Mouse (Mus musculus): ENCODE data around the gene Txnrd3. TPM values are rescaled to one million over a fixed set of nuclear protein-coding genes. Genes with fewer than 3 reads are reported as not detected.

Gene Txnrd3
- polyA plus RNA-seq (2012; rRNA removed; ENCODE audit: low replicate concordance) = 4.0 and 5.2 TPM in 2 replicates

DNA sequence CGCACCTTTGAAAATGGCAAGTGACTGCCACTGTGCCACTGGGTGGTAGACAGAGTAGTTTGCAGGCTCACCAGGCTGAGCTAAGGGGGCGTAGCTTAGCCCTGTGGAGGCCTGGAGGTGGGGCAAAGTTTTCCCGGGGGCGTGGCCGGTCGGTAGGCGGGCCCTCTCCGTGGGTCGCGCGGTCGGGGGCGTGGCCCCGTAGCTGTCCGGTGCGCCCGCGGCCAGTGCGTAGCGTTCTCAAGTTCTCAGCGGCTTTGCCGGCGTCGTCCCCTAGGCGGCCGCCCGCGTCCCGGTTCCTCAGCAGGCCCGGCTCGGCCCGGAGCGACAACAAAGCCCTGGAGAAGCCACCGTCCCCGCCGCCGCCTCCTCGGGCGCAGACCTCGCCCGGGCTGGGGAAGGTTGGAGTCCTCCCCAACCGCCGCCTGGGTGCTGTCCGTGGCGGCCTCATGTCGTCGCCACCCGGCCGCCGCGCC, at the start of gene Txnrd3:
Gene Txnrd3, plus strand, starts transcription at position 191 of the 473 bp plus-strand sequence.

DNA sequence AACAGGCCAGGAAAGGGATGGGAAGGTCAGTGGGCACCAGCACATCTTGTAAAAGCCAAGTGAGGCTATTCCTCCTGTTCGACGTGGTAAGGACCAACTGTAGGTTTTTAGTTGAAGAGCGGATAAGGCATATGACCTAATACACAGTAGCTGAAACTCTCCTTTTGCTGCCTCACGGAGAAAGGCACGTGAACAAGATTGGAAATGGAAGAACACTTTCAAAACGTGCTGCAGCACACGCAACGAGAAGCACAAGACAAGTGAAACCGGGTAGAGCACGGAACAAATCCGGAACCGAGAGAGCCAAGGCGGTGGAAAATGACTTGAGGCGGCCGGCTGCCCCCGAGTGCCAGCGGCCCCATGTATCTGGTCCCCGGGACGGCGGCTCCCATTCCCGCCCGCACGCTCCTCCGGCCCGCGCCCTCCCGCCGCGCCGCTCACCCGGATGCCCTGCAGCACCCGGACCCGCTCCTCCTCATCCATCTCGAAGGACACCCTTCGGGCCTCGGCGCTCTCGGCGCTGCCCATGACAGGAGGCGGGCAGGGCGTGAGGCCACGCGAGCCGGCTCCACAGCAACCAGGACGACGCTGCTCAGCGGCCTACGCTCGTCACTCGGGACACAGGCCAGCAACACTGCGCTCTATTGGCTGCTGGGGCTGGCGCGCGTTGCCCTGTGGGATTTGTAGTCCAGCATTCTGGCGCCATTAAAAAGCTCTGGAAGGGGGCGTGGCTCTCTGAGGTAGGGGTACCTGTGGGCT, 48.6 kb upstream of the Txnrd3 start, which contains the start of gene Chchd6:
Gene Chchd6, minus strand, starts transcription at position 635 of the 759 bp plus-strand sequence.

GRCm38 (mm10) chr6:89707240-89707639, 63.5 kb downstream of the Txnrd3 start, which contains the start of gene Vmn1r40:
Gene Vmn1r40 (plus strand): TSS chr6:89707540.

Other genes with a start within 250 kb of the Txnrd3 start
- 5.8 and 7.2 TPM in 2 replicates for gene Chchd6, start 48.3 kb upstream of the Txnrd3 start, polyA plus RNA-seq (2012; rRNA removed; ENCODE audit: low replicate concordance)
- not detected in 2 replicates for gene Vmn1r40, start 63.6 kb downstream of the Txnrd3 start, polyA plus RNA-seq (2012; rRNA removed; ENCODE audit: low replicate concordance)
- not detected in 2 replicates for gene Vmn1r41, start 96.8 kb downstream of the Txnrd3 start, polyA plus RNA-seq (2012; rRNA removed; ENCODE audit: low replicate concordance)
- not detected in 2 replicates for gene Vmn1r42, start 232.4 kb downstream of the Txnrd3 start, polyA plus RNA-seq (2012; rRNA removed; ENCODE audit: low replicate concordance)
- gene Vmn1r43, start 232.4 kb downstream of the Txnrd3 start, polyA plus RNA-seq (2012; rRNA removed; ENCODE audit: low replicate concordance) = not detected in 2 replicates
- gene Vmn1r44, start 239.7 kb downstream of the Txnrd3 start, polyA plus RNA-seq (2012; rRNA removed; ENCODE audit: low replicate concordance) = not detected in 2 replicates

Data from duodenum, adult 2 months (tissue).